Mouse (Mus musculus) embryo, embryonic 11.5 days (tissue): Measurements from ENCODE around the gene Myb.

Experiments
- DNase-seq: peaks from one replicate; pipeline ENCODE4 v3.0.0-alpha.2; 2012; ENCODE audit warnings: low read depth, low spot score

The Myb gene

DNA sequence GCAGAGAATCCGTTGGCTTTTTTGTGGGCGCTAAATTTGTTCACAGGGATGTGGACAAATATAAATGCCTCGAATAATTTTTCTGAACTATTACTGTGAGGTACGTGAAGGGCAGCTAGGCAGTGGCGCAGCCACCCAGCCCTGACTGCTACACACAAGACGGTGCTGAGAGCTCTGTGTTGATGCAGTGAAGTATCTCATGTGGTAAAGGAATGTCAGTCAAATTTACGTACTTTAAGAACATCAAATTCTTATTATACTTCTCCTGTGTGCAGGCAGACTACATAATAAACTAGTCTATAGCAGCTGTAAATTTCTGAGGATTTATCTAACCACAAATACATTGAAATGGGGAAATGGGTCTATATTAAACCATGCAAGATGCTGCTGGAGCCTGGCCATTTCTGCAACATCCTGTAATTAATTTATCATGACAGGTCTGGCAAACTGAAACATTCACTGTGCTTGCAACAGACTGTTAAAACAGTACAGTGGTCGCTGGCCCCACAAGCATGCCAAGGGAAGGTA, 77.3 kb downstream of the Myb start:
- no peak for DNase-seq

DNA sequence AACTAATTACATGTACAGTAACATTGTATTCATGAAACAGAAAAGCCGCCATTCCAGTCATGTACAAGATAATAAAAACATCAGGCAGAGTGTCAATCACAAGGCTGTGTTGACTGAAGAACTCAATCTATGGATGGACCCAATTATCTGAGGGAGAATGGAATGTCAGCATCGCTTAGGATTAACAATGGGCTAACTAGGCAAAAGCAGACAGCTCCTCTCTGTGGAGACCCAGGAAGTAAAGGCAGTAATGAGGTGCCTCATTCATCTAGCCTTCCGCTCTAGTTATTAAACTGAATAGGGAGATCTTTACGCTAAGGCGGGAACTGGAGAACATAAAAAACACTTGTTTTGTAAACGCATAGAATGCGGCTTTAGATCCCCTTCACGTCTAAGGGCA, 78.3 kb downstream of the Myb start:
- no peak for DNase-seq

DNA sequence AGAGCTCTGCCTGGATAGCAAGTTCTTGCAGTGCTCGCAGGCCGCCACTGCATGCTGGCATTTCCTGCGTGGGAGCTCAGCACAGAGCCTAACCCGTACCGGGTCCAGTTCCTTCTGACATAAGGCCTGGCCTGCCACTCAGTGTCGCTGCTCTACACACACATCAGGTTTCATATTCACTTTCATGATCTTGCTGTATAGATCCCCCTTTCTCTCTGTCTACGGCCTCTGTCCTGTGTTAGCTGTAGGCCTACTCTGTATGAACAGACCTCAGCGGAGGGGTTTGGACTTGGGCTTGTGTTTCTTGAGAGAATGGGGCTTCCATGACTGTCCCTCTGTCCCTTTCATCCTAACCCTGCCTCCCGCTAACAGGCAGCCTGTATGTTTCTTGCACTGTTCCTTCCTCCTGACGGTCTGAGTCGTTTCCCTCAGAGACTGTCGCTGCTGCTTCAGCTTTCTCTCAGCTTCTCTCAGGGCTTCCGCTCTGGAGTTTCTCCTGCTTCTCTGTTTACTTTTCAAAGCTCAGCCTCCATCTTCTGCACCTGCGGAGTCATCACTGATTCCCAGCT, 83.5 kb downstream of the Myb start:
- DNase-seq = no peak

DNA sequence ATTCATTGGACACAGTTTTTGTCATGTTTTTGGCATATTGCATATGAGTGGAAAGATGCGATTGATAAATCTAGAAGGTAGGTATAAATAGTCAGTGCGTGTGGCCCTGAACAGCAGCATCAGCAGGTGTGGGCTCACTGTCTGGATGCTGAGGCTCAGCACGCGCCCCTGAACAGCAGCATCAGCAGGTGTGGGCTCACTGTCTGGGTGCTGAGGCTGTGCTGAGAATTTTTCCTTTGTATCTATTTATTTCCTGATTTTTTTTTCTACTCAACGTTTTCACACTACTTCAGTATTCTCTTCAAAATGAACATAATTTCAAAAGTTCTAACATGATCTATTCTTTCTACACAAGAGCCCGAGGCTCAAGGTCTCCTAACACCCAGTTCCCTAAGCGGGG, 84.1 kb downstream of the Myb start:
- no peak for DNase-seq

DNA sequence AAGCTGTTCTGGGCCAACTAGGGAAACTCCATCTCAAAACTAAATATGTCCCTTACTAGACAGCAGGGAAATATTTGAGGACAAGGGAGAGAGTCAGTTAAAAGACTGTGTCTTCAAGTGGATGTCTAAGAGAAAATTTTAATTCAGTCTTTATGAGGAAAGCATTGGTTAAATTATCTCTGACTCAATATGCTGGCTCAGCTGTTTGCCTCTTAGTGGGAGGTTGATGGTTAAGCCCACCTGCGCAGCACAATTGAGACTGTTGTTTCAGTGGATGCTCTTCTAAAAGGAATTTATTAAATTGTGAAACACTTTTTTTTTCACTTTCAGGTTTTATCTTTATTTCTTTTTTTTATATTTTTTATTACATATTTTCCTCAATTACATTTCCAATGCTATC, 84.6 kb downstream of the Myb start:
- no peak for DNase-seq
